Mouse (Mus musculus): ENCODE data around the gene Fat4. TPM values are rescaled to one million over a fixed set of nuclear protein-coding genes. Genes with fewer than 3 reads are reported as not detected.
A peak's percentile ranks its signal among the peaks of the same experiment; 100 is the strongest.

Gene Fat4
- 1 to 10 TPM; 2.4 to 2.9 TPM for total RNA-seq (2021)
- long read RNA-seq, experiment 1, partial matches to known transcripts, result 0 of 1 reads
- long read RNA-seq, experiment 1, other reads (novel, unspliced or antisense), result 1 of 1 reads
- long read RNA-seq, experiment 2, result 0 reads

DNA sequence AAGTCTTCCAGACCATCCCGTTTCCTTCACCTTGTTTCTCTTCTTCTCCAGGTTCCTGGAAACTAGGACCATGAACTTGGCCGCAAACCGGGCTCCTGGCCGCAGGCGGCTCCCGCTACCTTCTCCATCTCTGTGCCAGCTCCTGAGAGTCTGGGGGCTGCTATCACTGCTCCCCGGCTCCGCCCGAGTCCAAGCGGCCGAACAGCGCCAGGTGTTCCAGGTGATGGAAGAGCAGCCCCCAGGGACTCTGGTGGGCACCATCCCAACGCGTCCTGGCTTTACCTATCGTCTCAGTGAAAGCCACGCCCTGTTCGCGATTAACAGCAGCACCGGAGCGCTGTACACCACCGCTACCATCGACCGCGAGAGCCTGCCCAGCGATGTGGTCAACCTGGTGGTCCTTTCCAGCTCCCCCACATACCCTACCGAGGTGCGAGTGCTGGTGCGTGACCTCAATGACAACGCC, at the start of gene Fat4:
Fat4 (plus strand) TSS at position 51 of the 466 bp plus-strand sequence.
- intact Hi-C loops (cut with DNase I), result loop anchor here (5.0 kb wide), 2 partner anchors 335 to 1555 kb away; no protein-coding TSS in a partner anchor
- DNase-seq, result no peak

DNA sequence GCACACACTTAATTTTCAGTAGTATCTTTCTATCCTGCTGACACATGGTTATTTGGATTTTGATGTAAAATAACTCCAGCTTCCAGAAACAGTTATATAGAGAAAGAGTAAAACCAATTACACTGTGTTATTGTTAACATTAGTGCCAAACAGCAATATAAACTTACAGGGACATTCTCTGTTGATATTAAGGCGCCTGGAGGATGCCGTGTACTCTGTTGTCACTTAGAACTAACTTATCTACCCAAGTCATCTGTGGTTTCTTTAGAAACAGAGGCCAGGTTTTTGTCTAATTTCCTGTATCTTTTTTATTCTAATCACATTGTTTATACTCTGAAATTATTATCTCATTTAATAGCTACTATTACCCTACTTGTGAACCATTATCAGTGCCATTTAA, 47.3 kb upstream of the Fat4 start:
- intact Hi-C loops (cut with DNase I), result no loop called here
- no peak for DNase-seq

DNA sequence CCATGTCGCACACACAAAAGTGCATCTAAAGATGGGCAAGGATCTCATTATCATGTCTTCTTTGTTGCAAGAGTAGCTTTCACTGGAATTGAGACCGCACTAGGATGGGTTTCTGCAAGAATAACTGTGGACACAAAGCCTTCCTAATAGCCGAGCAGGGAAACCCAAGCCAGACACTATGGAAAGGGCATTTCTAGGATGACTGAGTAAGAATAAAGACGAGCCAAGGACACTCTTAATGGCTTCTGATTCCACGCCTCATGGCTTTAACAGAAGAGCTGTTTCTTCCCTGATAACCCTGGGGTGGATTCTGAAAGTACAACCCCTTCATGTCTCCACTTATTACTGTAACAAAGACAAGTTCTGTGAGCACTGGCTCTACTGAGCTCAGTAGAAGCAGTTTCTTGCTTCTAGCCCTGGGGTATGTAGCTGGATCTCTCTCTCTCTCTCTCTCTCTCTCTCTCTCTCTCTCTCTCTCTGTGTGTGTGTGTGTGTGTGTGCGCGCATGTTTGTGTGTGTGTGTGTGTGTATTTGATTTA, 43.7 kb upstream of the Fat4 start:
- no peak for DNase-seq
- intact Hi-C loops (cut with DNase I), result no loop called here

DNA sequence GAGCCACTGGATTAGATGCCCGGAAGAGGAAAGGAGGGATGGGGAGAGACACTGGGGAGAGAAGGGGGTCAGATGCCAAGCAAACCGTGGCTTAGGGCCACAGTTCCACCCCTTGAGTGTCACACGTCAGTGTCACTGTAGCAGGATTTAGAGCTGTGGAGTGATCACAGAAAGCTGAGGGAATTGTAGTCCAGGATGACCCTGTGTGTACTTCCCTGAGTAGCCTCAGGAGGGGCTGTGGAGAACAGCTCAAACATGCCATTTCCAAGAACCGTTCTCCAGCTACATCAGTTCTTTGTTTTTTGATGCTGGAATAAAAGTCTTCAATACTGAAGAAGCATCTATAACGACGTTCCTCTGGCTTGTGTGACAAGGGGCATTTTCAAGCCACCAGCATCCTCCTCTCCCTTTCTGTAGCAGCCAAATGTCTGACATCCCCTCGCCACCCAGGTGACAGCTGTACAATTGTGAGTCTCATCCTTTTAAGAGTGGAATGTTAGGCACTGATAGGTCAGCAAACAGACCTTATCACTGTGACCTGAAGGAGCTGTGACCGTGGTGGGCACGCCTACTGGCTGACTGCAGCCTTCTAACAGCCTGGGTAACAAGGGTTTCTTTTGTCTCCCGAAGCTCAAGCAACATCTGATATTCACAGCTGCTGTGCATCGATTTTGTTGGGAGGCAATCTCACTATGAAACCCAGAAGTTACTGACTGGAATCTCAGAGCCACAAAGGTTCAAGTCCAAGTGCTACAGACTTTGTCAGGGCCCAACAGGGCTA, 39.9 kb upstream of the Fat4 start:
- intact Hi-C loops (cut with DNase I), result no loop called here
- no peak for DNase-seq

DNA sequence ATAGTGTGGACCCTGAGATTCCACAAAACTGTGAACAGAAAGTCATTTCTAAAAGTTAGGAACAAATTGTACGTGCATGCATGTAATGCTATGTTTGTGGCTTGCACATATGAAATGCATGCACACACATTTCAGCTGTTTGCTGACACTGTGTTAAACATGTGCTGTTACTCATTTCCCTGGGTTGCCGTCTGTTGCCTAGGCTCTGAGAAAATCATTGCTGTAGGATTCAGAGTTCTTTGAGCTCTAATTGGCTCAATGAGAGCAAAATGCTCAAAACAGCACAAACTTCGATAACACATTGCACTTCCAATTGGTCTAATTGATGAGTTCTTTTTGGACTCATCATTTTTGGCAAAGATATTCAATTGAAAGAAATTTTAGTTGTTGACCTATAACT, 37.7 kb upstream of the Fat4 start:
- intact Hi-C loops (cut with DNase I), result loop anchor here (2.0 kb wide), 2 partner anchors 588 to 622 kb away; no protein-coding TSS in a partner anchor

DNA sequence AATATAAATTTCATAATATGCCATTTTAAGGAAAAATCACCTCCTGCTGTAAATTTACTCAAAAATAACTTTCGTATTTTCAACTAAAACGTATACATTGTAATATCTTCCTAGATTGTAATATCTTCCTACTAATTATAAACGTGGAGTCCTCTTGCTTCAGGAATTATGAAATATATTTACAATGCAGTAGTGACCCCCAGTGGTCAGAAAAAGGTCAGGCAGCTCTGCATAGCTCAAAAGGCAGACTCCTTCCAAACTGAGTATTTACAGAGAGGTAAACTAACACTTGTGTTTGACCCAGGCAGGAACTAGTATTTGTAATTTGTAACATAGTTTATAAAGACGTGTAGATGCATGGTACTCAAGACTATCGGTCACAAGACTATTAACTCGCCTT, 37.2 kb upstream of the Fat4 start:
- no peak for DNase-seq
- intact Hi-C loops (cut with DNase I), result loop anchor here (2.0 kb wide), 2 partner anchors 589 to 623 kb away; no protein-coding TSS in a partner anchor

More for the DNA sequence above, 37.7 kb upstream of the Fat4 start:
- no peak for DNase-seq

DNA sequence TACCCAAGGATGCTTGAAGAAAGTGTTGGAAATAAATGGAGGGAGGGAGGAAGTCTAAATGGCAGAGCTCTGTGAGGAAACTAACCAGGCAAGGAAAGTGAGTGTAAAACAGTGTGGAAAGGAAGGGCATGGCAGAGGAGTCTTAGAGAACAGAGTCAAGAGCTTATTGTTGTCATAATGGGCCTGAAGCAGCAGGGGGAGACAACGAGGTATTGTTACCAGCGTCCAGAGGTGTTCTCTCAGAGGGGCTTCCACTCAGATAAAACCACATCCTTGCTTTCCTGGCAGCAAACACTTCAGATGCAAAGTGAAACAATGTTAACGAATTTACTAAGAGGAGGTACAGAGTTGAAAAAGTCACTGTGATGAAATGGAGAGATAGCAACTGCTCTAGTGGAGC, 33.1 kb upstream of the Fat4 start:
- DNase-seq, result no peak
- intact Hi-C loops (cut with DNase I), result no loop called here

DNA sequence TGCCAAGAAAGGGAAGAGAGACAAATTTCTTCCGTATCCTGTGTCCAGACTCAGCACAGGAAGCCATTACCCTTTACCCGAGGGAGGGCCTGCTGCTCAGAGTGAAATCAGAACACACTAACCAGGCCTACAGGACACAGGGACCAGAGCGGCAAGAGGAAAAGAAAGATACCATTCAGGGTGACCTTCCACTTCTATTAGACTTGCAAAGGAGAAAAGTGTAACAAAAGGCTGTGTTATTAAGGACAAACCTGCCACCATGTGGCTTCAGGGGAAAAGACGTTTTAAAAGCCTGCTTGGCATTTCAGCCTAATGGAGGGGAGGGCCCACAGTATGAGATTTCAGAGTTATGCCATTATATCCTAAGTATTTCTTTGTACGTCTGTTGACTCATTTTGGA, 26.1 kb upstream of the Fat4 start:
- DNase-seq, result no peak
- intact Hi-C loops (cut with DNase I), result no loop called here

DNA sequence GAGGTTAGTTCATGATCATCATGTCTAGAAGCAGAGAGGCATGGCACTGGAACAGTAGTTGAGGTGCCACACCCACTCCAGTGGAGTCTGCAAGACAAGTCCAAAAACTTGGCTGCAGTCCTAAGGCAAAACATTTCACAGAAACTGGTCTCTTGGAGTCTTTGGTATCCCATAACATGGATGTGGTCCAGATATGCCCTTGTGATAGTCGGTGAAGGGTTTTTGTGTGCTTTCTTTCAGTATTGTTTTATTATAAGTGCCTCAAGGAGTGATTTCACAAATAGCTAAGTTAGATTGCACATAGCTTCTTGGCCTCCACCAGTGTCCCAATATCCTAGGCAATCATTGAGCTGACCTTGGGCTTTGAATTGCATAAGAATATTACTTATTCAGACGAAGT, 15.4 kb upstream of the Fat4 start:
- intact Hi-C loops (cut with DNase I), result no loop called here
- DNase-seq, result no peak

DNA sequence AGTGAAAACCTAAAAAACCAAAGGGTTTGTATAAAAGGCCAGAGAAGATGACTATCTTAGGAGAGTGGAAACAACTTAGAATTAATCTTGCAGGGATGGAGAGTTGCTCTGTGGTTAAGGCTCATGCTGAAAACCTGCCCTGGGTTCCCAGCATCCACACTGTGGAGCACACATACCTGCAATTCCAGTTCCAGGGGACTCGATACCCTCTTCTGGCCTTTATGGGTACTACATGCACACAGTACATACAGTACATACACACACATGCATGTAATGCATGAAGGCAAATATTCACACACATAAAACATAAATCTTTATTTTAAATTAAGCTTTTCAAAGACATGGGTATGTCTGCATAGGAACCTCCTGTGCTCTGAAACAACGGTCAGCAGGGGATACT, 10.9 kb upstream of the Fat4 start:
- DNase-seq, result no peak
- intact Hi-C loops (cut with DNase I), result no loop called here

DNA sequence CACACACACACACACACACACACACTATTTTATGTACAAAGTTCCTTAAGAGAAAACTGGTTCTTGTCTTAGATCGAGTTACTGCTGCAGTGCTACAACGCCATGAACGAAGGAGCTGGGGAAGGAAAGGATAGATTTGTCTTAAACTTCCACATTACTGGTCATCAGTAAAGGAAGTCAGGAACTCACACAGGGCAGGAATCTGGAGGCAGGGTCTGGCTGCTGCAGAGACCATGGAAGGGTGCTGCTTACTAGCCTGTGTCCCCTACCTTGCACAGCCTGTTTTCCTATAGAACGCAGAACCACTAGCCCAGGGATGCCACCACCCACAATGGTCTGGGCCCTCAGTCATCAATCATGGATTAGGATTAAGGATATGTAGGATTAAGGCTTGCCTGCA, 10.0 kb upstream of the Fat4 start:
- no peak for DNase-seq
- intact Hi-C loops (cut with DNase I), result no loop called here

DNA sequence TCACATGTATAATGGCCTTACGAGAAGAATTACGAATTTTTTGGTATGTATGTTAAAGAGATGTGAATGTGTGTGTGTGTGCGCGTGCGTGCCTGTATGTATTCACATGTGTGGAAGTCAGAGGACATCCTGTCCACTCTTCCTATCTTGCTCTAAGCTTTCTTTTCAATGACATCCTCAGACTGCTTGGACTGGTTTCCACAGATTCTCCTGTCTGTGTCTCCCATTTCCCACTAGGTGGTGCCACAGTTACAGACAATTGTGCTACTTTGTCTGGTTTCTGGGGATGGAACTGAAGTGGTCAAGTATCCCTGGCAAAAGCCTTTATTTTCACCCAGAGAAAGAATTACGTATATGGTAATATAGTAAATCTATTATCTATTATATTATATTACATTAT, 4.0 kb upstream of the Fat4 start:
- intact Hi-C loops (cut with DNase I), result loop anchor here (5.0 kb wide), 1 partner anchor 1115 kb away; no protein-coding TSS in a partner anchor
- DNase-seq, result peak in 1 of 2 experiments; percentile 16

DNA sequence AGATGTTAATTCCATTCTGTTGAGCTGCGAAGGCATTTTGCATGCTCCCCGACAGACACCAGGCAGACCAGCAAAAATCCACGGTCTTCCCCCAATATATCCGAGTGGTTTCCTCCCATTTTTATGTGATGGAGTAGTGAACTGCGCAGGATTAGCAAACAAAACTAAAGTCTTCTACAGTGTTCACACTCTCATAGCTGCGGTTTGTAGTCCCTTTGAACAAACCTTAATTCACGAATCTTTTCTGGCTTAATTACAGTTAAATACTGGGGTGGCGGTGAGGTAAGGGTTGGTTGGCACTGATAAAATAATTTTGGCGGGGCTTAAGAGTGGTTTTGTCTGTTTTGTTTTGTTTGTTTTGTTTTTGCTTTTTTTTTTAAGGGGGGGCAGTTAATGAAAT, 3.1 kb upstream of the Fat4 start:
- intact Hi-C loops (cut with DNase I), result loop anchor here (1.0 to 5.0 kb wide), 3 partner anchors 931 to 1507 kb away; no protein-coding TSS in a partner anchor

DNA sequence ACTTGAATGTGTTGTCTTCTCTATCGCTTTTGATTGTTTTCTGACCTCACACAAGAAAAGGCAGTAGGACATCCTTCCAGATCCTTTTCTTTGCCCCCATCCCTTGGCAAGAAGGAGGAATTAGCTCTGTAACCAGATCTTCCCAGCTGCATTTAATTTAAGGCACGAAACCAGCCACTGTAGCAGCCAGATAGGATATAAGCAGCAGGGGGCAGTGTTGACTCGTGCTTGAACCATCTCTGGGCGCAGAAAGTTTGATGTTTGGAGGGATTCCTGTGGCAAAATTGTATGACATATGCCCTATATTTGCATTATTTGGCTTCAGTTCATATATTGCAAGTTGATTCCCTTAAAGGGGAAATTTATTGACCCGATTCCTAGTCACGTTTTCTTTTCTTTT, 2.5 kb upstream of the Fat4 start:
- peak; percentile 66 to 67 for DNase-seq
- intact Hi-C loops (cut with DNase I), result loop anchor here (1.0 to 5.0 kb wide), 3 partner anchors 930 to 1507 kb away; no protein-coding TSS in a partner anchor

More for the DNA sequence above, 3.1 kb upstream of the Fat4 start:
- DNase-seq, result no peak

DNA sequence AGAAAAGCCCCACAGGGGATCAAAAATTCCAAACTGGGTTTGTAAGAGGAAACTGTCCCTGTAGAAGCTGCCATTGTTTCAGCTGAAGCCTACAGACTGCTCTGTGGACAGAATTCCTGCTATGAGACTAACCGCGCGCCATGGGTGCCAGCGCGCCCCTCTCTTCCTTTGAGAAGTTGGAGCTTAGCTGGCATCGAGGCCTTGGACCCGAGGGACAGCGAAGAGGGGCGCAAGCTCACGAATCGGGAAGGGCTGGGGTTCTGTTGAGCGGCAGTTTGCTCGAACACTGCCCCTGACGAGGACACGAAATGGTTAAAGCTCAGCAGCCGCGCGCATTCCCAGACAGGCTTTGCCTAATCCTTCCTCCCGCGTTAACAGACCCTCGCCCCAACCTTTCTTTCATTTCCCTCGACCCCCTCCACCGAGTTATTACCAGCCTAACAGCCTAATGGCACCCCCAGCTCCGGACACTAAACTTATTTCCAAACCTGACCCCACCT, 1.8 kb upstream of the Fat4 start:
- peak in 1 of 2 experiments; percentile 42 for DNase-seq
- intact Hi-C loops (cut with DNase I), result loop anchor here (1.0 to 5.0 kb wide), 5 partner anchors 337 to 1557 kb away; no protein-coding TSS in a partner anchor

DNA sequence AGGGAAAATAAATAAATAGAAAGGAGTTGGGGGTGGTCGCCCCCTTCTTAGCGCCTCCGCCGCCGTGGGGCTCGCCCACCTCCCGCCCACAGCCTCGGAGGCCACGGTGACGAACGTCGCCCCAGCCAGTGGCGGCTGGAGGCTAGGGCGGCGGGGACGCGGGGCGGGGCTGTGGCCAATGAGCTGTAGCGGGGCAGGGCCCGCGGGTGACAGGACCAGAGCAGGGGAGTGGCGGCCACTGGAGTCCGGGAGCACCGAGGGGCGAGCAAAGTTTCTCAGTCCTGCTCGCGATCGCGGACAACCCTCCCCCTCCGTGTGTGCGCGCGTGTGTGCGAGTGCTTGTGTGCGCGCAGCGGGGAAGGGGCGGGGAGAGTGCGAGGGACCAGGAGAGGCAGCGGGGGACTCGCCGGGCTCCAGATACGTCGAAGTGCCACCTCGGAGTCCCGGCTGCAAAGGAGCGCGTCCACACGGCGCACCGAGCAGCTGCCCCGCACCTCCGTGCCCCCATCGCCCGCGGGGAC, 1.2 kb upstream of the Fat4 start:
- peak; percentile 81 to 85 for DNase-seq
- intact Hi-C loops (cut with DNase I), result loop anchor here (2.0 to 5.0 kb wide), 3 partner anchors 337 to 1557 kb away; no protein-coding TSS in a partner anchor

DNA sequence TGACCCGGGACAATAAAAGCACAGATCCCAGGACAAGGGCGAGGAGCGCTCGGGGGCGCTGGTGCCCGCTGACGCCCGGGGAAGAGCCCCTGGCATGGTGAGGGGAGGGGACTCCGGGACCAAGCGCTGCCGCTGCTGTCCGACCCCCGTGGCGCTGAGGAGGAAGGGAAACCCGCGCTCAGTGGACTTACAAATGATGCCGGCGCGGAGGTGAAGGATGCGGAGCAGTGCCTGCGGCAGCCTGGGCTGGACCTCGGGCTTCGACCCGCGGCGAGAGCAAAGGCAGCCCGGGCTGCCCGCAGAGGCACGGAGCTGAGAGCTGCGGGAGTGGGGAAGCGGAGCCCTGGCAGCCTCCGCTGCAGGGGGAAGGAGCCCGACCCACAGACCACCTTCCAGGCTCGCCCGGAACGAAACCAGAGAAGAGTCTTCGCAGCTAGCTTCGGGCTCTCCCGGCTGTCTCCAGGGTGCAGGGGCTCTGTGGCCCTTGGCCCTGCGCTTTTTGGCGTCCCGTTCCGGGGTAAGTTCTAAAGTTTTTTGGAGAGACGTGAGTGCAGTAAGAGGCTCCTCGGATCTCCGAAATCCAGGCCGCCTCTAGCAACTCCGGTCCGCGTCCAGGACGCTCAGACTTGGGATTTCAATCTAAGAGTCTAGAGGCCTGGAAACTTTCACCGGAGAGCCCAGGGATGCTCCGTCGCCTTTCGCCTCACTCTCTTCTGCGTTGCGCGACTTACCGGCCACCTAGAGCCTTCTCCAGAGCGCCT, 499 bp upstream of the Fat4 start:
- DNase-seq, result peak; percentile 12 to 50
- intact Hi-C loops (cut with DNase I), result loop anchor here (5.0 kb wide), 2 partner anchors 336 to 1556 kb away; no protein-coding TSS in a partner anchor

DNA sequence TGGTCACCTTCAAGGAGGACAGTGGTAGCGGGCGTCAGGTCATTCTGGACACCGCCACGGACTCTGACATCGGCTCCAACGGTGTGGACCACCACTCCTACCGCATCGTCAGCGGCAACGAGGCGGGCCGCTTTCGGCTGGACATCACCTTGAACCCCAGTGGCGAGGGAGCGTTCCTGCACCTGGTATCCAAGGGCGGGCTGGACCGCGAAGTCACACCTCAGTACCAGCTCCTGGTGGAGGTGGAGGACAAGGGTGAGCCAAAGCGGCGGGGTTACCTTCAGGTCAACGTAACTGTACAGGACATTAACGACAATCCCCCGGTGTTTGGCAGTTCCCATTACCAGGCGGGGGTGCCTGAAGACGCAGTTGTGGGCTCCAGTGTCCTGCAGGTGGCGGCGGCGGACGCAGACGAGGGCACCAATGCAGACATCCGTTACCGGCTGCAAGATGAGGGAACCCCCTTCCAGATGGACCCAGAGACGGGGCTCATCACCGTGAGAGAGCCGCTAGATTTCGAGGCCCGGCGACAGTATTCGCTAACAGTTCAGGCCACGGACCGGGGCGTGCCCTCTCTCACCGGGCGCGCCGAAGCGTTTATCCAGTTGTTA, 746 bp downstream of the Fat4 start:
- intact Hi-C loops (cut with DNase I), result loop anchor here (5.0 kb wide), 2 partner anchors 335 to 1555 kb away; no protein-coding TSS in a partner anchor
- DNase-seq, result peak in 1 of 2 experiments; percentile 38

DNA sequence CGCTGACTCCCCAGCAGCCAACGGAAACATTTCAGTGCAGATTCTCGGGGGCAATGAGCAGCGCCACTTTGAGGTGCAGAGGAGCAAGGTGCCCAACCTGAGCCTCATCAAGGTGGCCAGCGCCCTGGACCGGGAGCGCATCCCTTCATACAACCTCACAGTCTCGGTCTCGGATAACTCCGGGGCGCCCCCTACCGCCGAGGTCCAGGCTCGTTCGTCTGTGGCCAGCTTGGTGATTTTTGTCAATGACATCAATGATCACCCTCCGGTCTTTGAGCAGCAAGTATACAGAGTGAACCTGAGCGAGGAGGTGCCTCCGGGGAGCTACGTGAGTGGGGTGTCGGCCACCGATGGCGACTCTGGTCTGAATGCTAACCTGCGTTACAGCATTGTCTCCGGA, 1.4 kb downstream of the Fat4 start:
- intact Hi-C loops (cut with DNase I), result loop anchor here (5.0 kb wide), 2 partner anchors 334 to 1554 kb away; no protein-coding TSS in a partner anchor
- DNase-seq, result peak; percentile 63 to 67

Data from gastrocnemius, postnatal 36 days (tissue).